Mouse (Mus musculus) kidney, adult 2 months (tissue): ENCODE data around the gene Setdb1.

ENCODE experiments used
- CTCF ChIP-seq: fragments of 200-500 bp; conservative IDR thresholded peaks from 2 replicates; pipeline ENCODE4 v1.5.1; 2011; ENCODE audit warnings: low read depth, mild to moderate bottlenecking, control low read depth, low read length, moderate library complexity, mixed read lengths; ENCODE audit not compliant: insufficient read depth, insufficient read length
- POLR2A ChIP-seq: fragments of 200-500 bp; IDR thresholded peaks from one replicate; pipeline ENCODE4 v1.6.1; 2011; ENCODE audit warnings: low read depth, low read length, control low read depth

- TF ChIP-seq CTCF = peak; percentile 40
- no peak for TF ChIP-seq POLR2A
Measured at GRCm38 (mm10) chr3:95310968-95311882, 45.8 kb downstream of the Setdb1 start.
